Mouse (Mus musculus): ENCODE results near the gene Aco2. TPM values are rescaled to one million over a fixed set of nuclear protein-coding genes. Genes with fewer than 3 reads are reported as not detected.

The Aco2 gene
- polyA plus RNA-seq (2012; rRNA removed), result 74.9 and 85.0 TPM in 2 replicates
- 72.1 and 80.6 TPM in 2 replicates for polyA plus RNA-seq (2014; fragmentation: Nextera tagmentation; extraction: Ambion mirVana)

GRCm38 (mm10) chr15:81872262-81873136 lies at the start of gene Aco2:
TSS of gene Aco2 (plus strand) at chr15:81872309.
- Histone ChIP-seq H3K27me3 (ENCODE audit: control insufficient read depth, insufficient read depth, low read length) (no peaks in the 10 kb centered on the region), H3K9ac (replicated peaks) (peak within 1 kb of the TSS; percentile 75), H3K9me3 (ENCODE audit: control insufficient read depth, low read length) (no peaks in the 10 kb centered on the region), H3K27ac (peak within 1 kb of the TSS; percentile 95), H3K36me3 (replicated peaks; ENCODE audit: control insufficient read depth, insufficient read depth, low read depth) (peaks cover 33% of the 10 kb centered on the region), H3K4me2 (ENCODE audit: low read depth) (peak within 1 kb of the TSS; percentile 84), H3K4me3 (ENCODE audit: insufficient read depth in 1 of 2, low read depth in 2 of 2, low read length in 2 of 2) (peak within 1 kb of the TSS; percentile 75 to 80), H3K4me1 (replicated peaks; ENCODE audit: control insufficient read depth in 2 of 2, insufficient read depth in 2 of 2, low read length in 1 of 2) (peaks cover 17 to 20% of the 10 kb centered on the region in 2 experiments)
- ATAC-seq (ENCODE audit: insufficient read depth) (peak; percentile 83), DNase-seq (ENCODE audit: low read depth in 3 of 3, low spot score in 3 of 3) (peak; percentile 98 to 99 (median 98))
- WGBS (ENCODE audit: insufficient replicate concordance), result under 1% methylated on average over 53 of the region's 53 CpGs
- no peak for TF ChIP-seq EP300 (IDR thresholded peaks at IDR 0.05; ENCODE audit: low read depth)
- TF ChIP-seq CTCF (IDR thresholded peaks at IDR 0.05; ENCODE audit: low read depth), result no peak

GRCm38 (mm10) chr15:81822631-81823030 lies 49.5 kb upstream of the Aco2 start:
- no peak for ATAC-seq (ENCODE audit: insufficient read depth)
- Histone ChIP-seq H3K27me3 (ENCODE audit: control insufficient read depth, insufficient read depth, low read length) (no peaks in the 10 kb centered on the region), H3K27ac (no peak overlapping the region), H3K36me3 (replicated peaks; ENCODE audit: control insufficient read depth, insufficient read depth, low read depth) (no peaks in the 10 kb centered on the region), H3K4me2 (ENCODE audit: low read depth) (no peak overlapping the region), H3K4me3 (ENCODE audit: insufficient read depth in 1 of 2, low read depth in 2 of 2, low read length in 2 of 2) (no peak overlapping the region), H3K4me1 (replicated peaks; ENCODE audit: control insufficient read depth in 2 of 2, insufficient read depth in 2 of 2, low read length in 1 of 2) (no peaks in the 10 kb centered on the region), H3K9ac (replicated peaks) (no peak overlapping the region), H3K9me3 (ENCODE audit: control insufficient read depth, low read length) (no peaks in the 10 kb centered on the region)
- 60% methylated on average over 3 of the region's 3 CpGs for WGBS (ENCODE audit: insufficient replicate concordance)
- no peak for TF ChIP-seq CTCF (IDR thresholded peaks at IDR 0.05; ENCODE audit: low read depth)
- no peak for TF ChIP-seq EP300 (IDR thresholded peaks at IDR 0.05; ENCODE audit: low read depth)
- DNase-seq (ENCODE audit: low read depth in 3 of 3, low spot score in 3 of 3), result no peak

- Histone ChIP-seq H3K27ac (no peak overlapping the region), H3K27me3 (ENCODE audit: control insufficient read depth, insufficient read depth, low read length) (no peaks in the 10 kb centered on the region), H3K4me2 (ENCODE audit: low read depth) (no peak overlapping the region), H3K36me3 (replicated peaks; ENCODE audit: control insufficient read depth, insufficient read depth, low read depth) (no peaks in the 10 kb centered on the region), H3K9me3 (ENCODE audit: control insufficient read depth, low read length) (no peaks in the 10 kb centered on the region), H3K4me1 (replicated peaks; ENCODE audit: control insufficient read depth in 2 of 2, insufficient read depth in 2 of 2, low read length in 1 of 2) (no peaks in the 10 kb centered on the region), H3K9ac (replicated peaks) (no peak overlapping the region), H3K4me3 (ENCODE audit: insufficient read depth in 1 of 2, low read depth in 2 of 2, low read length in 2 of 2) (no peak overlapping the region)
- DNase-seq (ENCODE audit: low read depth in 3 of 3, low spot score in 3 of 3) (no peak), ATAC-seq (ENCODE audit: insufficient read depth) (no peak)
- WGBS (ENCODE audit: insufficient replicate concordance), result 73% methylated on average over 3 of the region's 3 CpGs
- TF ChIP-seq CTCF (IDR thresholded peaks at IDR 0.05; ENCODE audit: low read depth) (no peak), EP300 (IDR thresholded peaks at IDR 0.05; ENCODE audit: low read depth) (no peak)
Measured at GRCm38 (mm10) chr15:81824832-81825231, 47.3 kb upstream of the Aco2 start.

GRCm38 (mm10) chr15:81828426-81829207 lies 43.5 kb upstream of the Aco2 start:
- Histone ChIP-seq H3K27ac (no peak overlapping the region), H3K4me3 (ENCODE audit: insufficient read depth in 1 of 2, low read depth in 2 of 2, low read length in 2 of 2) (no peak overlapping the region), H3K27me3 (ENCODE audit: control insufficient read depth, insufficient read depth, low read length) (no peaks in the 10 kb centered on the region), H3K4me1 (replicated peaks; ENCODE audit: control insufficient read depth in 2 of 2, insufficient read depth in 2 of 2, low read length in 1 of 2) (0 out of 4 replicates have a peak, but pooled peaks cover 0 to 2% of the 10 kb centered on the region in 2 experiments), H3K9me3 (ENCODE audit: control insufficient read depth, low read length) (no peaks in the 10 kb centered on the region), H3K9ac (replicated peaks) (no peak overlapping the region), H3K4me2 (ENCODE audit: low read depth) (no peak overlapping the region), H3K36me3 (replicated peaks; ENCODE audit: control insufficient read depth, insufficient read depth, low read depth) (no peaks in the 10 kb centered on the region)
- WGBS (ENCODE audit: insufficient replicate concordance), result 67% methylated on average over 7 of the region's 7 CpGs
- DNase-seq (ENCODE audit: low read depth in 3 of 3, low spot score in 3 of 3), result no peak
- TF ChIP-seq CTCF (IDR thresholded peaks at IDR 0.05; ENCODE audit: low read depth), result no peak
- TF ChIP-seq EP300 (IDR thresholded peaks at IDR 0.05; ENCODE audit: low read depth), result no peak
- ATAC-seq (ENCODE audit: insufficient read depth), result no peak

- 58% methylated on average over 2 of the region's 2 CpGs for WGBS (ENCODE audit: insufficient replicate concordance)
- TF ChIP-seq CTCF (IDR thresholded peaks at IDR 0.05; ENCODE audit: low read depth) (no peak), EP300 (IDR thresholded peaks at IDR 0.05; ENCODE audit: low read depth) (no peak)
- no peak overlapping the region for H3K27ac ChIP-seq
- DNase-seq (ENCODE audit: low read depth in 3 of 3, low spot score in 3 of 3) (no peak), ATAC-seq (ENCODE audit: insufficient read depth) (no peak)
- no peak overlapping the region for H3K9ac ChIP-seq (replicated peaks)
- 0 out of 4 replicates have a peak, but pooled peaks cover 0 to 2% of the 10 kb centered on the region in 2 experiments for H3K4me1 ChIP-seq (replicated peaks; ENCODE audit: control insufficient read depth in 2 of 2, insufficient read depth in 2 of 2, low read length in 1 of 2)
- no peaks in the 10 kb centered on the region for H3K9me3 ChIP-seq (ENCODE audit: control insufficient read depth, low read length)
- H3K4me3 ChIP-seq (ENCODE audit: insufficient read depth in 1 of 2, low read depth in 2 of 2, low read length in 2 of 2), result no peak overlapping the region
- H3K27me3 ChIP-seq (ENCODE audit: control insufficient read depth, insufficient read depth, low read length), result no peaks in the 10 kb centered on the region; the same call in 1 of the 2 replicates
- no peaks in the 10 kb centered on the region for H3K36me3 ChIP-seq (replicated peaks; ENCODE audit: control insufficient read depth, insufficient read depth, low read depth)
- H3K4me2 ChIP-seq (ENCODE audit: low read depth), result no peak overlapping the region
Measured at GRCm38 (mm10) chr15:81829208-81829580, 42.9 kb upstream of the Aco2 start.

Data from liver, embryonic 14.5 days (tissue).